In the genomic region with DNA sequence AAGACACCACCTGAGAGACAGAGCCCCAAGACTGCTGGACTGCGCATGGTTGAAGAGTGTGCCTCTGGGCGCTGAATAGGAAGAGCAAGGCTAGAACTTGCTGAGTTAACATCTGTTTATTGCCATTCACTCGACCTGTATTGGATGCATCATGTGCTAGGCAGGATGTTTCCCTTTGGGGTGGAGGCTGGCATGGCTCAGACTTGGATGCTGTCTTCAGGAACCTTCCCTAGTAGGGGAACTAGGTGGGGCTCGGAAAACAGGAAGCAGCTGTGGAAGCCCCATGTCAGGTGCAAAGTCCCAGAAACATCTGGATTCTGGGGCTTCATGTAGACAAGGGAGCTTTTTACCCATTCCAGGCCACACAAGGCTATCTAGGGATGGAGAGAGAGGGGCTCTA, we compare ENCODE assay signal across 18 mouse cellular contexts. TPM values are rescaled to one million over a fixed set of nuclear protein-coding genes. Genes with fewer than 3 reads are reported as not detected.
"Had no signal": no experiment of that assay in that cellular context is flagged by ENCODE, and none has a peak within 500 bp of the region (broad histone marks: within the 10 kb centered on the region; RNA-seq: fewer than 3 reads in every experiment).

No protein-coding gene starts in this region.

- H3K9me3 ChIP-seq: limb, embryonic 15.5 days; midbrain, embryonic 10.5 days; neural tube, embryonic 15.5 days had no signal

- H3K27ac ChIP-seq: kidney, postnatal 0 days; limb, embryonic 15.5 days; liver, embryonic 14.5 days; midbrain, embryonic 10.5 days; neural tube, embryonic 15.5 days; stomach, postnatal 0 days had no signal

- H3K27me3 ChIP-seq: limb, embryonic 15.5 days; neural tube, embryonic 15.5 days had no signal

- DNase-seq: kidney, adult 11 months; kidney, adult 9 months; kidney, postnatal 36 days; layer of hippocampus, adult 9-11 months; layer of hippocampus, postnatal 36 days; midbrain, embryonic 14.5 days; right cerebral cortex, adult 18-20 months; right cerebral cortex, postnatal 25 days; thymus, postnatal 4 days had no signal

- H3K36me3 ChIP-seq: limb, embryonic 15.5 days; midbrain, embryonic 10.5 days; neural tube, embryonic 15.5 days had no signal

- H3K4me3 ChIP-seq: limb, embryonic 15.5 days; midbrain, embryonic 10.5 days; myocyte; neural tube, embryonic 15.5 days had no signal

- H3K9ac ChIP-seq: limb, embryonic 15.5 days; liver, embryonic 14.5 days; neural tube, embryonic 15.5 days had no signal

- H3K4me2 ChIP-seq: limb, embryonic 15.5 days; neural tube, embryonic 15.5 days had no signal

RNA-seq across cellular contexts. Expression of gene Slc24a1, which starts 21.2 kb away (rescaled TPM):
- total RNA-seq: layer of hippocampus, postnatal 36 days; megakaryocyte, adult 5-6 weeks had no signal
- polyA plus RNA-seq: kidney, postnatal 0 days; neural tube, embryonic 11.5 days had no signal
